Mouse (Mus musculus): ENCODE data around the gene Herc3.
A peak's percentile ranks its signal among the peaks of the same experiment; 100 is the strongest.

Gene Herc3

GRCm38 (mm10) chr6:58921623-58922022 lies 90.4 kb downstream of the Herc3 start:
- peak; percentile 41 for DNase-seq (ENCODE audit: low read depth)

GRCm38 (mm10) chr6:58922511-58922910 lies 91.2 kb downstream of the Herc3 start:
- DNase-seq (ENCODE audit: low read depth) = no peak

DNA sequence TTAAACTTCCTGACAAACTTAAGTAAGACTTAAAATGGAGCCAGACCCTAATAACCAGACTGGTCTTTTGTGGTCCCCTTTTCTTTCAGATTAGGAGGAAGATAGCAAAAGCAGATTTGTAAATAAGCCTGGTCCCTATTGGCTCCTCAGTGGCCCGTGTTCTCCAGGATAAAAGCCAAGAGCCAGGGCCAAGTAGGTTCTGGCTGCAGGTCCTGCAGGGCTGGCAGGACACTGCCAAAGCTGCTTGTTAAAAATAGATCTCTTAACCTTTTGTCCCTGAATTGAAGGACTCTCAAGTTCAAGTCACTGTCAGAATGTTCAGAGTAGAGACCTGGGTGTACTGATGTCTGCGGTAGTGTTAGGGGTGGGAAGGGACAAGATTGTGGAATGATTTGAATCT lies 96.6 kb downstream of the Herc3 start:
- no peak for DNase-seq (ENCODE audit: low read depth)

- no peak for DNase-seq (ENCODE audit: low read depth)
These were observed 98.7 kb downstream of the Herc3 start for GRCm38 (mm10) chr6:58929911-58930431.

GRCm38 (mm10) chr6:58931149-58931548 lies 99.9 kb downstream of the Herc3 start:
- DNase-seq (ENCODE audit: low read depth) = no peak

GRCm38 (mm10) chr6:58932515-58933188 lies 101.4 kb downstream of the Herc3 start:
- no peak for DNase-seq (ENCODE audit: low read depth)

DNA sequence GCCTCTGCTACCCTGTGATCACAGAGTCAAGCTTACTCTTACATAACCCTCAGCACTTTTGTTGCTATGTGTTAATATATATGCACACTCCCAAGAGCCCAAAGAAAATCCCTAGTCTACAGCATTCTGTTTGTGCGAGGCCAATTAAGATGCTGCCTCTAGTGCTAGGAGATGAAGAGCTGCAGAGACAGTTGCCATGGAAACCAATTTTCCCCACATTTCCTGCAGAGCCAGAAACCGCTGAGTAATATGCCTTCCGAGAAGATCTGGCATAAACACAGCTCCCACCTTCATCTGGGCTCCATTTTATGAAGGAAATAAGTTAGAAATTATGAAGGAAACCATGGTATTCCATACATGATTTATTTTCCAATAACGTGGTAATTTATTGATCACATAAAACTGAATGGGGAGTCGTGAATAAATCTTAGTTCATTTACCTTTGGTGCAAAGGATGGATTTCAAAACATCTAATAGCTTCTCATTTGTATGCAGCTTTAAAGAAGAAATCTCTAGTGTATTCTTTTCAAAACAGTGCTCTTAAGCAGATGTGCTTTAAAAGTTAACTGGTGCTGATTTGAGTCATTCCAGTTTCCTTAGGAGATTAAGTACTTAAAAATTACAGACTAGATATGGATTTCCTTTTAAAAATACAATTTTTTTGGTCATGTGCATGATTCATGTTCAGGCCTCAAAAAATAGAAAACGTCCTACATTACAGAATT lies 102.1 kb downstream of the Herc3 start:
- no peak for DNase-seq (ENCODE audit: low read depth)

GRCm38 (mm10) chr6:58934144-58934543 lies 102.9 kb downstream of the Herc3 start:
- no peak for DNase-seq (ENCODE audit: low read depth)

DNA sequence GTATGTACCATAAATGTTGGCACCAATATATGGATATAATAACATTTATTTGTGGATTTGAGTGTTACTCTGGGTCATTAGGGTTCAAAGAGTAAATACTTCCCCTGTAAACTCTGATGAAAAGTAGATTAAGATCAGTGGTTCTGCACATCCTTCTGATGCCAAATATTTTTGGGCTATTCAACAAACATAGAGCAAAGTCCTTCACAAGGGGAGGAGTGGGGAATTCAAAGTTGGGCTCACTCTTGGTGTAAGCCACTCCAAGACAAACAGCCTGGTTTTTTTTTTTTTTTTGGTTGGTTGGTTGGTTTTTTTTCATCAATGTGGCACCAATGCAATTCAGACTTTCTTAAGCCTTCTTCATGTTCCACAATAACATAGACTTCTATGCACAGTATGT lies 106.5 kb downstream of the Herc3 start:
- no peak for DNase-seq (ENCODE audit: low read depth)

DNA sequence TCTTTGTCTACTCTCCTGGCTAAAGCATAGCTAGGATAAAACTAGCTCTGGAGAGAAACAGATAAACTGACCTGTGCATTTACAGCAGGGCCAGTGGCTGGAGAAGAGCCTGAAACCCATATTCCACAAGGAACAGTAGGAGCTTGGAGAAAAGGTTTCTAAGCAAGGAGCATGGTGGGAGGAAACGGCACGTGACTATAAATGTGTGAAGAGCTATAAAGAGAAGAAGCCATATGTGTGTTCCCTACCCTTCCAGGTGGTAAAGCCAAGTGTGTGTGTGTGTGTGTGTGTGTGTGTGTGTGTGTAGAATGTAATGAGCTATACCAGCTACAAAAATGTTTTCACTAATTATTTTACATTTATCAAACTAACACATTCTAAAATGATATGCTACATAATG lies 111.0 kb downstream of the Herc3 start:
- DNase-seq (ENCODE audit: low read depth) = no peak

DNA sequence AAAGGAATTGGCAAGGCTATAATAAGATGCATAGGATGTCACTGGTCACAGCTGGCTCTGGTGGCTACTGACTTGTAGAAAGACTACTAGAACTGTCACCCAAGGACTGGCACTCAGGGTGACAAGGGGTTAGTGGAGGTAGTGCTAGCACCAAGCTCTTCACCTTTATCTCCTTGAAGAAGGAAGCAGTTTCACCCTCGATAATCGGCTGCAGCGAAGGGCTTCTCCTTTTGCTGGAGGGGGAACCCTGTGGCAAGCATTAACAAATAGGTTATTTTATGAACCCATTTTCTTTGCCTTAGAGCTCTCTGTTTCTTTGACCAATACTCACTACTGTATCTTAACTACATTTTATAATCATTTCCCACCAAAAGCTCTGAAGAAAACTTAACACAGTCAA lies 112.7 kb downstream of the Herc3 start:
- DNase-seq (ENCODE audit: low read depth) = no peak

DNA sequence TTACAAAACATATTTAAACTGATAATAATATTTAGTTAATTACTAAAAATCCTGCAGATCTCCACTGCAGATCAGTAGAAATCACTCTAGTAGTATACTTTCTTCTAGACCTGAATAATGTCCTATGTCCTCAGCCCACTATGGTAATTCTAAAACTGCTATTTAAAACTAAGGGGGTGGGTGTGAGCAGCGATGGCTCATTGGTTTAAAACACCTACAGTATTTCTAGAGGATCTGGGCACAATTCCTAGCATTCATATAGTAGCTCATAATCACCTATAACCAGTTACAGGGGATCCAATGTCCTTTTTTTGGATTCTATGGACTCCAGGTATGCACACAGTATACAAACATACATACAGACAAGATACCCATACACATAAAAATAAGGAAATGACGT lies 115.0 kb downstream of the Herc3 start:
- DNase-seq (ENCODE audit: low read depth) = no peak

GRCm38 (mm10) chr6:58946840-58947239 lies 115.6 kb downstream of the Herc3 start:
- no peak for DNase-seq (ENCODE audit: low read depth)

DNA sequence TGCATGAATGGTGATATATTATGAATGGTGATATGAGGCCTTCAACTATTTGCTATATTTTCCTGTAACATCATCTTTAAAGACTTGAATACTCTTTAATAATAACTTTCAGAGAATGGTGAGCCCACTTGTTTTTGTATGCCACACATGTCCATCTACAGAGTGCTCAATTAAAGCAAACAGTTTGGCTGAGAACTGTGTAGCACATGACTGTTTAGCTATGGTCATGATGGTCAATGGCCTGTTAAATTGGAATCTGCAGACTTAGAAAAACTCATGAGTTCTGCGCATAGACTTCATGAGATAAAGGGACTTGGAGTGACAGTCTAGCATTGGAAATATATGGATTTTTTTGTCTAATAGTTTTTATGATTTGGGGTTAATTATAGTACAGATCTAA lies 119.1 kb downstream of the Herc3 start:
- no peak for DNase-seq (ENCODE audit: low read depth)

DNA sequence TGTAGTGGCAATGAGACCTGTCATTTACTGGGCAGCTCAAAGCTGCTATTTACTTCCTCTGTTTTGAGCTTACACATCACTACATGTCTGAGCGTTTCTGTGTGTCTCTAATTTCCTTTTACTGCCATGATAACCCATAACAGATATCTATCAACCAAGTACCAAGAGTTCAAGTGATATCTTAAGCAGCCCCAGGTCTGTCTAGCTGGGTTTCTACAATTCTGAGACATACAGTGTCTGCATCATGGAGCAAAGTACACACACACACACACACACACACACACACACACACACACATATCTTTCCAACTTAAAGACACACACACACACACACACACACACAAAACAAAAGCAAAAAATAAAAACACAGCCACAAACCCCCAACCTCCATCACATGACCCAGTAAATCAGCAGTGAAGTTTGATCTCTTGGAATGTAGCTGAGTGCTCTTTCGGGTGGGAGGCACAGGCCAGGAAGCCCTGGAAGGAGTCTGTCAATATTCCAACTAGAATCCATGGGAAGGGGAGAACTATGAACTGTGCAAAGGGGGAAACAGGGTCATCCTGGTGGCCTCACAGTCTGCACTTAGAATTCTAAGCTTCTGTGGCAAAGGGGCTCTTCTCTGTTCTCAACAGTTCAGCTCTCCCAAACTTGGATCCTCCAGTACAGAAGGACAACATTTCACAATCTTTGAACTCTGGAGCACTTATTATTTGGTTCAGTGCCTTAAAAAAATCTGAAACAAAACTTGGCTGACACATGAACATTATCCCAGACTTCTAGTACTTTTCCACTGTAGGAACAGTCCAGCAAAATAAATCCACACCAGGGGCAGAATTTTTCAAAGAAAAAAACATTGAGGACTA lies 120.1 kb downstream of the Herc3 start:
- DNase-seq (ENCODE audit: low read depth) = no peak

GRCm38 (mm10) chr6:58960523-58960922 lies 129.3 kb downstream of the Herc3 start:
- no peak for DNase-seq (ENCODE audit: low read depth)

- no peak for DNase-seq (ENCODE audit: low read depth)
These were observed 131.4 kb downstream of the Herc3 start for GRCm38 (mm10) chr6:58962691-58963090.

DNA sequence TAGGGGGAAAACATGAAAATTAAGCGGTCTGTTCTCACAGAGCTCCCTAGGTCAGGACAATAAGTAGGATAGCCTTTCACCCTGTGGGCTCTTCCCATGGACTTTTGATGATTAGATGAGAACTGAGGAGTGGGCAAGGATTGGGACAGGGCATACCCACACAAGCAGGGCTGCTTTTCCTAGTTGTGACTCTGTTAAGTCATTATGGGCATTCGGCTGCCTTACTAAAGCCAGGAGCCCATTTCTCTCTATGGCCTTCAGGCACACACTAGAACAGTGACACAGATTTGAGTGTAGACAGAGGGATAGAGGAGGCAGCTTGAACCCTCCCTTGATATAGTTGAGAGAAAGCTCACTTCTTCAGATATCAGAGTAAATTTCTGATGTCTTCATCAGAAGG lies 132.8 kb downstream of the Herc3 start:
- DNase-seq (ENCODE audit: low read depth) = no peak

DNA sequence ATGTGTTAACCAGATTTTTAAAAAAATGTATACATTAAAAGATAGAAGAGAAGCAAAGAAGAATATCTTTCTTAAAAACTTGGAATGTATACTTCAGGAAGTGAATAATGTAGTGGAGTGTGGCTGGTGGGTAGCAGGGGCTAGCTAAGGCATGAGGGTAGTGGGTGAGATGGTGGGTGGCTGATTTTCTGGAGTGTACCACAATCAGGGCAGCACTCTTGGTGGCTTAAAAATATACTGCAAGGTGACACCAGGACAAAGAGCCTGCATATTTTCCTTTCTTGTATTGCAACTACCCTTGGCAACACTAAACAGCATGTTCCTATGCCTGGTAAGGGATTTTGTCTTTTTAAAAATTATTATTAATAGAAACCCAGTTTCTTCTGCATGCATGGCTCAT lies 133.3 kb downstream of the Herc3 start:
- DNase-seq (ENCODE audit: low read depth) = no peak

- no peak for DNase-seq (ENCODE audit: low read depth)
These were observed 134.0 kb downstream of the Herc3 start for GRCm38 (mm10) chr6:58965071-58965831.

DNA sequence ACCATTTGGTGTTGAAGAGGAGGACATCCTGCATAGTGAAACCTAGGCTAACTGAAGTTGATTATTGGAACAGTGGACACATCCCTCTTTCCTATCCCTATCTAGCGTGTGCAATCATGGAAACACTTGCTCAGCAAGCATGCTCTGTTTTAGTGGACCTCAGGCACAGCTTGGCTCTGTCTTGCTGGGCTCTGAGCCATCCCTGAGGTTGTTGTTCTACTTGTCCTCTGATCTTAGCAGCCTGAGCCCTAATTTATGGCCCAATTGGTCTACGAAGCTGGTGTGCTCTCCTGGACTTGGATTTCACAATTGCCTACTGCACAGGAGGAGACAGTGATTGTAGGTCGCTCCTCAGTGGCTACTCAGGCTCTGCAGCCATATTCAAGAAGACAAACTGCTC lies 137.0 kb downstream of the Herc3 start:
- DNase-seq (ENCODE audit: low read depth) = no peak

Measured in 416B (cell line).